Mouse (Mus musculus): ENCODE data around the gene Unc13b.

- TF ChIP-seq POLR2A (IDR thresholded peaks at IDR 0.05; ENCODE audit: borderline replicate concordance, insufficient read depth, low read length) (no peak), CTCF (IDR thresholded peaks at IDR 0.05; ENCODE audit: borderline replicate concordance, insufficient read depth, low read depth, low read length) (no peak)
These were observed 57.5 kb downstream of the Unc13b start for GRCm38 (mm10) chr4:43116249-43116648.

Data from cerebellum, adult 2 months (tissue).